Mouse (Mus musculus): ENCODE results near the gene Gsg1l.

DNA sequence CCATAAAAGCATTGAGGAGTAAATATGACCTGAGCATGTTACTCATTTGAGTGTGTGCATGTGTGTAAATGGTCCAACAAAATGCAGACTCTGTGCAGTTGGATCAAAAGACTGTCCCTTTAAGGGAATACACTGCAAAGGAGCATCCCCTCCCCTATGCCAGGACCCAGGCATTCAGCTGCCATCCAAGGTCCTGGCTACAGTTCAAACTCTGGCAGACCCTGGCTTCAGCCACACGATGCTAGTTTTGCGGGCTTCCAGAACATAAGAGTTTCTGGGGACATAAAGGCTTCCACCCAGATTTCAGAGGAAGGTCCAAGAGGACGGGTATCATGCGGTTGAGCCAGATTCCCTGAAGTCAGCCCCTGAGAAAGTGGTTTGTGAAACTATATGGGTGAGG lies 133.2 kb downstream of the Gsg1l start:
- TF ChIP-seq POLR2A (IDR thresholded peaks at IDR 0.05; ENCODE audit: borderline replicate concordance, low read depth, low read length) (no peak), CTCF (IDR thresholded peaks at IDR 0.05; ENCODE audit: low read depth, low read length) (no peak)

Data from bone marrow macrophage, adult 2 months (primary cell).